Mouse (Mus musculus): ENCODE data around the gene Zfp512. TPM values are rescaled to one million over a fixed set of nuclear protein-coding genes. Genes with fewer than 3 reads are reported as not detected.
"Not testable (repeated sequence)": the region's sequence is repeated elsewhere in the genome, so short reads cannot be mapped to it uniquely, and the experiment has no call there.

The Zfp512 gene
- polyA plus RNA-seq, 1 experiment from 2014 or later: 81.4 TPM

- ATAC-seq (ENCODE audit: low FRiP score) (peak; percentile 85), DNase-seq (ENCODE audit: low spot score, missing footprints) (peak; percentile 98)
- H3K4me3 ChIP-seq (ENCODE audit: low read depth, low read length): peak within 1 kb of the TSS; percentile 87
- H3K36me3 ChIP-seq (ENCODE audit: control insufficient read depth, insufficient read depth, low read length): peaks cover 2% of the 10 kb centered on the region; the same call in 1 of the 2 replicates
- WGBS: under 1% methylated on average over 28 of the region's 28 CpGs
- no peaks in the 10 kb centered on the region for H3K27me3 ChIP-seq (ENCODE audit: control insufficient read depth, insufficient read depth, low read length)
- H3K4me1 ChIP-seq (ENCODE audit: control insufficient read depth, insufficient read depth, low read length): peaks cover 10% of the 10 kb centered on the region
- H3K27ac ChIP-seq (ENCODE audit: low read depth, low read length): 0 out of 2 replicates have a peak within 1 kb of the TSS, but pooled peaks have one; percentile 62
- no peaks in the 10 kb centered on the region for H3K9me3 ChIP-seq (ENCODE audit: control insufficient read depth, low read length)
- peak within 1 kb of the TSS; percentile 89 for H3K9ac ChIP-seq (ENCODE audit: low read length)
- peak within 1 kb of the TSS; percentile 97 for H3K4me2 ChIP-seq
Measured at GRCm38 (mm10) chr5:31526354-31527116, 74.3 kb downstream of the Zfp512 start, which contains the start of gene Slc4a1ap. TSS of gene Slc4a1ap (plus strand) at chr5:31526995.

DNA sequence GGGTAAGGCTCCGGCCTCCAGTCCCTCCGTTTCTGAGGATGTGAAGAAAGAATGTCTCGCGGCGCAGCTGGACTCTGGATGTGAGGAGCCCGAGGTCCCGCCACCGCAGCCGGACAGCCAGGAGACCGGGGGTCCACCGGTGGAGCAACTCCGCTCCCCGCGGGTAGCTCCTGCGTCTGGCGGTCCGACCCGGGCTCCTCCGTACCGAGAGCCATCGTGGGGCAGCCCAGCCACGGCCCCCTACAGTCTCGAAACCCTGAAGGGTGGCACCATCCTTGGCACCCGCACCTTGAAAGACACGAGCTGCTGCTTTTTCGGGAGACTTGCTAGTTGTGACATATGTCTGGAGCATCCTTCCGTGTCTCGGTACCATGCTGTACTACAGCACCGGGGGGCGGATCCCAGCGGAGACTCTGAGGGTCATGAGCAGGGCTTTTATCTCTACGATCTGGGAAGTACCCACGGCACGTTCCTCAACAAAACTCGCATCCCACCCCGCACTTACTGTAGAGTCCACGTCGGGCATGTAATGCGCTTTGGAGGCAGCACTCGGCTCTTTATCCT is 75.0 kb downstream of the Zfp512 start:
- Histone ChIP-seq H3K4me3 (ENCODE audit: low read depth, low read length) (peak overlapping the region; percentile 87), H3K27me3 (ENCODE audit: control insufficient read depth, insufficient read depth, low read length) (no peaks in the 10 kb centered on the region), H3K9me3 (ENCODE audit: control insufficient read depth, low read length) (no peaks in the 10 kb centered on the region), H3K27ac (ENCODE audit: low read depth, low read length) (no peak overlapping the region), H3K4me2 (peak overlapping the region; percentile 97), H3K4me1 (ENCODE audit: control insufficient read depth, insufficient read depth, low read length) (peaks cover 10% of the 10 kb centered on the region), H3K36me3 (ENCODE audit: control insufficient read depth, insufficient read depth, low read length) (peaks cover 2% of the 10 kb centered on the region; the same call in 1 of the 2 replicates), H3K9ac (ENCODE audit: low read length) (peak overlapping the region; percentile 89)
- DNase-seq (ENCODE audit: low spot score, missing footprints) (no peak), ATAC-seq (ENCODE audit: low FRiP score) (peak; percentile 42; the same call in 1 of the 2 replicates)
- 5% methylated on average over 40 of the region's 40 CpGs for WGBS

DNA sequence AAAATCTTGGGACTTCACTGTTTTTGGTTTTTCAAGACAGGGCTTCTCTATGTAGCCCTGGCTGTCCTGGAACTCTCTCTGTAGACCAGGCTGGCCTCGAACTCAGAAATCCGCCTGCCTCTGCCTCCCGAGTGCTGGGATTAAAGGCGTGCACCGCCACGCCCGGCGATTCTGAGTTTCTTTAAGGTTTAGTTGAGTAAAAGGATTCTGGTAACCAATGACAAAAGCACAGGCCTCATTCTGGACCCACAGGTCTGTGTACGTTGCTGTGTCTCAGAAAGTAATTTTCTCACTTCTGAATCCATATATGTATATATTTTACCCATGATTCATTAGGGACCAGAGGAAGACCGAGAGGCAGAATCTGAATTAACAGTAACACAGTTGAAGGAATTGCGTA is 75.5 kb downstream of the Zfp512 start, which contains the start of gene Supt7l:
TSS of gene Supt7l (minus strand) at position 101 of the 400 bp plus-strand sequence.
- not testable (repeated sequence) for H3K27me3 ChIP-seq (ENCODE audit: control insufficient read depth, insufficient read depth, low read length); H3K4me1 ChIP-seq (ENCODE audit: control insufficient read depth, insufficient read depth, low read length); ATAC-seq (ENCODE audit: low FRiP score); H3K36me3 ChIP-seq (ENCODE audit: control insufficient read depth, insufficient read depth, low read length); H3K9me3 ChIP-seq (ENCODE audit: control insufficient read depth, low read length); DNase-seq (ENCODE audit: low spot score, missing footprints)
- H3K4me3 ChIP-seq (ENCODE audit: low read depth, low read length): peak within 1 kb of the TSS; percentile 87
- H3K27ac ChIP-seq (ENCODE audit: low read depth, low read length): 0 out of 2 replicates have a peak within 1 kb of the TSS, but pooled peaks have one; percentile 62
- H3K4me2 ChIP-seq: peak within 1 kb of the TSS; percentile 97
- H3K9ac ChIP-seq (ENCODE audit: low read length): peak within 1 kb of the TSS; percentile 89
- WGBS: 78% methylated on average over 11 of the region's 11 CpGs

GRCm38 (mm10) chr5:31528560-31528959 is 76.3 kb downstream of the Zfp512 start:
- H3K9me3 ChIP-seq (ENCODE audit: control insufficient read depth, low read length): no peaks in the 10 kb centered on the region
- no peak overlapping the region for H3K4me2 ChIP-seq
- no peaks in the 10 kb centered on the region for H3K27me3 ChIP-seq (ENCODE audit: control insufficient read depth, insufficient read depth, low read length)
- WGBS: 66% methylated on average over 2 of the region's 2 CpGs
- H3K27ac ChIP-seq (ENCODE audit: low read depth, low read length): no peak overlapping the region
- no peak overlapping the region for H3K9ac ChIP-seq (ENCODE audit: low read length)
- H3K36me3 ChIP-seq (ENCODE audit: control insufficient read depth, insufficient read depth, low read length): peaks cover 2% of the 10 kb centered on the region
- DNase-seq (ENCODE audit: low spot score, missing footprints) (no peak), ATAC-seq (ENCODE audit: low FRiP score) (no peak)
- H3K4me1 ChIP-seq (ENCODE audit: control insufficient read depth, insufficient read depth, low read length): peaks cover 10% of the 10 kb centered on the region
- no peak overlapping the region for H3K4me3 ChIP-seq (ENCODE audit: low read depth, low read length)

Other genes with a start within 250 kb of the Zfp512 start
- 156 and 164 TPM in 2 replicates for gene Ppm1g, start 231.7 kb upstream of the Zfp512 start, polyA plus RNA-seq (2014; fragmentation: Nextera tagmentation; extraction: Ambion mirVana)
- gene Nrbp1, start 211.6 kb upstream of the Zfp512 start, polyA plus RNA-seq (2014; fragmentation: Nextera tagmentation; extraction: Ambion mirVana): 147 and 148 TPM in 2 replicates
- 1.3 TPM in 1 of 2 replicates, not detected in the other for gene Gm9970, start 211.2 kb upstream of the Zfp512 start, polyA plus RNA-seq (2014; fragmentation: Nextera tagmentation; extraction: Ambion mirVana)
- 2.6 and 3.4 TPM in 2 replicates for gene Krtcap3, start 200.7 kb upstream of the Zfp512 start, polyA plus RNA-seq (2014; fragmentation: Nextera tagmentation; extraction: Ambion mirVana)
- gene Ift172, start 161.3 kb upstream of the Zfp512 start, polyA plus RNA-seq (2014; fragmentation: Nextera tagmentation; extraction: Ambion mirVana): 25.6 and 31.9 TPM in 2 replicates
- gene Fndc4, start 156.4 kb upstream of the Zfp512 start, polyA plus RNA-seq (2014; fragmentation: Nextera tagmentation; extraction: Ambion mirVana): 43.3 and 54.0 TPM in 2 replicates
- gene Gckr, start 155.0 kb upstream of the Zfp512 start, polyA plus RNA-seq (2014; fragmentation: Nextera tagmentation; extraction: Ambion mirVana): 0.11 and 0.22 TPM in 2 replicates
- not detected in 2 replicates for gene 4930548H24Rik, start 33.3 kb downstream of the Zfp512 start, polyA plus RNA-seq (2014; fragmentation: Nextera tagmentation; extraction: Ambion mirVana)
- gene Gpn1, start 42.3 kb downstream of the Zfp512 start, polyA plus RNA-seq (2014; fragmentation: Nextera tagmentation; extraction: Ambion mirVana): 70.9 and 71.2 TPM in 2 replicates
- gene Slc4a1ap, start 74.6 kb downstream of the Zfp512 start, polyA plus RNA-seq (2014; fragmentation: Nextera tagmentation; extraction: Ambion mirVana): 26.2 and 32.0 TPM in 2 replicates
- 19.2 and 21.4 TPM in 2 replicates for gene Supt7l, start 75.4 kb downstream of the Zfp512 start, polyA plus RNA-seq (2014; fragmentation: Nextera tagmentation; extraction: Ambion mirVana)
- 221 and 233 TPM in 2 replicates for gene Mrpl33, start 144.5 kb downstream of the Zfp512 start, polyA plus RNA-seq (2014; fragmentation: Nextera tagmentation; extraction: Ambion mirVana)
- gene Rbks, start 245.2 kb downstream of the Zfp512 start, polyA plus RNA-seq (2014; fragmentation: Nextera tagmentation; extraction: Ambion mirVana): 2.8 and 3.3 TPM in 2 replicates
- 45.9 and 50.6 TPM in 2 replicates for gene Babam2, start 245.3 kb downstream of the Zfp512 start, polyA plus RNA-seq (2014; fragmentation: Nextera tagmentation; extraction: Ambion mirVana)